Mouse (Mus musculus): ENCODE measurements around the gene Pitpnc1.

- TF ChIP-seq CTCF (IDR thresholded peaks at IDR 0.05; ENCODE audit: low read depth) (no peak), EP300 (IDR thresholded peaks at IDR 0.05; ENCODE audit: low read depth) (no peak)
Measured at GRCm38 (mm10) chr11:107464141-107464540, 6.4 kb downstream of the Pitpnc1 start.
